Mouse (Mus musculus) thymus, postnatal 25 days (tissue): ENCODE measurements around the gene Cpa1.

Experiments
- DNase-seq: peaks from one replicate; pipeline ENCODE4 v3.0.0; 2022

Gene Cpa1

GRCm38 (mm10) chr6:30675281-30675771 lies 36.3 kb downstream of the Cpa1 start:
- no peak for DNase-seq

DNA sequence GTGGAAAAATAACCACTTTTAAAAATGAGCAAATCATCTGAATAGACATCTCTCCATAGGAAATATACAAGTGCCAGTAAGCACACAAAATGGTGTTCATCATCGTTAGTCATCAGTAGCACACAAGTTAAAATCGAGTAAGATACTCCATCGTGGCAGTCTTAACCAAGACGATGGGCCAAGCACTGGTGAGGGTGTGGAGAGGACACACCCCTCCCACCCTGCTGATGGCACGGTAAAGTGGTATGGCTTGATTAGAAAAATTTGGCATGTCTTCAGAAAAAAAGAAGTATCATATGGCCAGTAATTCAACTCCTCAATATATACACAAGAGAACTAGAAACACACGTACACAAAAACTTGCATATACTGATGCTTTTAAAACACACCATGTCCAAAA lies 37.5 kb downstream of the Cpa1 start:
- DNase-seq, result no peak

- DNase-seq, result no peak
Observed at GRCm38 (mm10) chr6:30677591-30677990, 38.6 kb downstream of the Cpa1 start.

GRCm38 (mm10) chr6:30678482-30678881 lies 39.5 kb downstream of the Cpa1 start:
- DNase-seq, result no peak

- DNase-seq, result no peak
Observed at GRCm38 (mm10) chr6:30679567-30679966, 40.5 kb downstream of the Cpa1 start.

DNA sequence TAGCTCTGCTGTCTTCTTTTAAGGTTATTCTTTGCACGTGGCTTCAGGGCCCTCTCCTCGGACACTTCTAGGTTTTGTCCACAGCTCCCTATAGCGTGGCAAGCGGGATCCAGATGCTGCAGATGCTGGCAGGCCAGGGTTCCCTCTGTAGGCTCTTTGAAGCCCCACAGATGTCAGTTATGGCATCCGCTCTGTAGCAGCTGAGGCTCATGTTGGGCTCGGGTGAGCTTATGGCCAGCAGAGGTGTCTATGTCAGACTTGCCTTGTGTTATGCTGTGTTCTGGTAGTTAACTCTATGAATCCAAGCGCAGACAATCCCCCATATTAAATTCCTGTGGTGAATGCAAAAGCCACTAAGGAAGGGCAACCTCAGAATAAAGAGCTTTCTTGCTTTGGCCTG lies 41.4 kb downstream of the Cpa1 start:
- no peak for DNase-seq

DNA sequence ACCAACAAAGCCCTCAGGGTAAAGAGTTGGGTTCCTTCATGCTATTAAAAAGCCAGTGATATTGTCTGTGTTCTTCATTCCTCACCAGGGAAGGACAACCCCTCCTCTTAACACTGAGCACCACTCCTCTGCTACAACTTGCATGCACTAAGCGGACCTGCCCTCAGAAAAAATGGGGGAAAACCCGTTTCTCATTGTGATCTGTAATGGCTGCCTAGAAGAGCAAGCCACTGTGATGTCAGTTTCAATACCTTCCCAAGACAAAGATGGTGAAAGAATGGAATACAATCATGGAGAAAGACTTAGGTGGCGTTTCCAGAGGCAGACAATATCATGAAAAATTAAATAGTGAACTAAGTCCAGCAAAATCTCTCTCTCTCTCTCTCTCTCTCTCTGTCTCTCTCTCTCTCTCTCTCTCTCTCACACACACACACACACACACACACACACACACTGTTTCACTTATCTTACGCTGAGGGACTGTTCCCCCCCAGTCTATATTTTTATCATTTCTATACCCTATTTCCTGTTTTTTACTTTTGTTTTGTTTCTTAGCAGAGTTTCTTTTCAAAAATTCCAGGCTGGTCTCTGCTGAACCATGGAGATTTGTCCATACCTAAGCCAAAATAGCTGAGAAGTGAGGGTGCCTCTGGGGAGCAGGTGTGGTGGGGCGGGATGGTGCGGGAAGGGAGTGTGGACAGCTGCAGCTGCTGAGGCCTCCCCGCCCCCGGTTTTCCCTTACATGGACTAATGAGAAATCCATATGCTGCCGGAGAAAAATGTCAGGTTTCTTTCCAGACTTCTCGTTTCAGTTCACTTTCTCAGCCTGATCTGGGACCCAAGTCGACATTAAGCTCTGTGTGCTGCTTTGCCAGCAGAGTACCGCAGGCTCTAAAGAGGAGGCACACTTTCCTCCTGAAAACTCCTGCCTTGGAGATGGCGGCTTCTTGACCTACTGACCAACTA lies 43.2 kb downstream of the Cpa1 start:
- DNase-seq, result no peak

- no peak for DNase-seq
Observed at GRCm38 (mm10) chr6:30684570-30684969, 45.6 kb downstream of the Cpa1 start.

DNA sequence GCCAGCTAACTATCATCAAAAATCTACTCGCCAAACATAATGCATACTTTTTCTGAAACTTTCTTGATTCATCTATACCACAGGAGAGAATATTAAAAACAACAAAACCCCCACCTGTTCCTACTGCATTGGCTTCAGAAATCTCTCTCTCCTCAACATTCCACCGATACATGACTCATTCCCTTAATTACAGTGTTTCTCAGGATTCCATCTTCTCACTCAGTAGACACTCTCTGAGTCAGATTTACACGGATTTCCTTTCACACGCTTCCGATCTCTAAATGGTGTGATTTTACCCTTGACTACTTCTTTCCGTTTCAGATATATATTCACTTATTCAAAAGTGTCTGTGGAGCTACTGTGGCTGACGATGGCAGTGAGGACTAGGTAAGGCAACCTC lies 48.2 kb downstream of the Cpa1 start:
- no peak for DNase-seq

- peak; percentile 15 for DNase-seq
Observed at GRCm38 (mm10) chr6:30692826-30693225, 53.8 kb downstream of the Cpa1 start.

DNA sequence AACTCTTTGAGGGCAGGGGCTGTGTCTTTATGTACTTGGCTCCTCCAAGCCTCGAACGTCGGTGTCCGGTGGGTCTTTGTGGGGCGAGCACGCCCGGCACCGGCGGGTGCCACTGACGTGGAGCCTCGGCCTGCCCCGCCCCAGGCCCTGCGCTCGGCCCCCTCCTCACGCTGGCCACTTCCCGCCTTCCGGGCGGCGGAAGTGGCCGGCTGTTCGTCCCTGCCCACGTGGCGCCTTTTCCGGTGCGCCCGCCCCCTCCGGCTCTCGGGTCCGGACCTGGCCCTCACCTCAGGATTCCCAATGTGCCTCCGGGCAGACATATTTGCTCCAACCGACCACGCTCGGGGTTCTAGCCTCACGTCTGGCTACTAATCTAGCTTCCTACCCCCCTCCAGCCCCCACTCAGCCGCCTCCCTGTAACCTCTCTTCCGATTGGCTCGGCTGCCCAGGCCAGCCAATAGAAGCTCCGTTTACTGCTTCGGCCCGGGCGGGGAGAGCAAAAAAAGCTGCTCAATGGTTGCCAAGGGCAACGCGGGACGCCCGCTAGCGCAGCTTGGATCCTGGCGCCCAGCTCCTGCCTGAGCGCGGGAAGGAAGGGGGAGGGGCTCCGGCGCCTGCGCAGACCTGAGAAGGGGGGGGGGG lies 54.5 kb downstream of the Cpa1 start, which contains the start of gene Cep41:
Gene Cep41 (minus strand): TSS at position 400 of the 642 bp plus-strand sequence.
- DNase-seq, result peak; percentile 97

DNA sequence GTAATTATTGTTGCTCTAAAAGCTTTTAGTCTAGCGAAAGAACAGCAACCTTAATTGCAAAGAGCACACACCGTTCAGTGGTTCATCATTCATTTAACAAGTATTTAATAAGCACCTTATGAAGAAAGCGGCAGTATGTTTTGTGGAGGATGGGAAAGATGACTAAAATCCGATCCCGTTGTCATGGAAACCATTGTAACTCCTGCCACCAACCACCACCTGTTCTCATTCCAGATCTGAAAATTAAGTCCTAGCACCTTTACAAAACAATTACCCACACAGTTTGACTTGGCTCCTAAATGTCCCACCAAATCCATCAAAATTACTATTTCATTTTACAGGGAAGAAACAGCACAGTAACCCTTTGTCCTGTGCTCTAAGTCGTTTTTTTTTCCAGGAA lies 55.2 kb downstream of the Cpa1 start:
- no peak for DNase-seq
